Mouse (Mus musculus): ENCODE results near the gene Tecpr2.

DNA sequence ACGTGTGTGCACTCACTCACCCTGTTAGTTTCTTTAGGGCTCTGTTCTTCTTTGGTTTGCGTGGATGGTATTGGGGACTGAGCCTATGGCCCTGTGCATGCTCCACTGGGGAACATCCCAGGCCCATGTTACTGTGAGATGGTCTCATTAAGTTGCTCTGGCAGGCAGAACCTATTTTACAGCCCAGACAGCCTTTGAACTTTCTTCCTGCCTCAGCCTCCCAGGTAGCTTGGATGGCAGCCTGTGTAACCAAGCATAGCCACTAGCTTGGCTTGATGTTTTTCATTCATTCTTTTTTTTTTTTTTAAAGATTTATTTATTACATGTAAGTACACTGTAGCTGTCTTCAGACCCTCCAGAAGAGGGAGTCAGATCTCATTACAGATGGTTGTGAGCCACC lies 3.8 kb upstream of the Tecpr2 start:
- TF ChIP-seq EP300 (IDR thresholded peaks at IDR 0.05; ENCODE audit: low read depth) (no peak), CTCF (IDR thresholded peaks at IDR 0.05; ENCODE audit: low read depth) (no peak)
